Mouse (Mus musculus): ENCODE results near the gene Nkx2-2. TPM values are rescaled to one million over a fixed set of nuclear protein-coding genes. Genes with fewer than 3 reads are reported as not detected.
A peak's percentile ranks its signal among the peaks of the same experiment; 100 is the strongest.
"Not testable (repeated sequence)": the region's sequence is repeated elsewhere in the genome, so short reads cannot be mapped to it uniquely, and the experiment has no call there.

The Nkx2-2 gene
- total RNA-seq, 2 experiments from 2014 or later = not detected

- DNase-seq = peak in 1 of 2 experiments; percentile 9
- intact Hi-C loops (cut with DNase I) = loop anchor here (10.0 kb wide), 1 partner anchor 348 kb away; no protein-coding TSS in a partner anchor
These were observed 11.3 kb downstream of the Nkx2-2 start for GRCm38 (mm10) chr2:147182709-147183260.

- intact Hi-C loops (cut with DNase I) = loop anchor here (10.0 kb wide), 1 partner anchor 347 kb away; no protein-coding TSS in a partner anchor
- no peak for DNase-seq
These were observed 11.9 kb downstream of the Nkx2-2 start for GRCm38 (mm10) chr2:147181926-147182708.

- intact Hi-C loops (cut with DNase I) = loop anchor here (10.0 kb wide), 1 partner anchor 346 kb away; no protein-coding TSS in a partner anchor
- no peak for DNase-seq
These were observed 12.8 kb downstream of the Nkx2-2 start for GRCm38 (mm10) chr2:147181304-147181665.

- intact Hi-C loops (cut with DNase I) = loop anchor here (10.0 kb wide), 1 partner anchor 346 kb away; no protein-coding TSS in a partner anchor
- no peak for DNase-seq
These were observed 13.3 kb downstream of the Nkx2-2 start for GRCm38 (mm10) chr2:147180649-147181303.

- intact Hi-C loops (cut with DNase I) = loop anchor here (5.0 kb wide), 1 partner anchor 91 kb away; the partner anchor contains the start of gene Nkx2-4
- peak; percentile 63 to 80 for DNase-seq
These were observed 15.7 kb downstream of the Nkx2-2 start for GRCm38 (mm10) chr2:147178091-147179059.

- peak; percentile 82 to 91 for DNase-seq
- intact Hi-C loops (cut with DNase I) = loop anchor here (1.0 to 5.0 kb wide), 3 partner anchors 90 to 544 kb away; partner anchors contain the start of gene Nkx2-4
These were observed 16.4 kb downstream of the Nkx2-2 start for GRCm38 (mm10) chr2:147177672-147178071.

- intact Hi-C loops (cut with DNase I) = loop anchor here (5.0 kb wide), 1 partner anchor 88 kb away; the partner anchor contains the start of gene Nkx2-4
- DNase-seq = no peak
These were observed 18.7 kb downstream of the Nkx2-2 start for GRCm38 (mm10) chr2:147175296-147175695.

GRCm38 (mm10) chr2:147173751-147174150, 20.3 kb downstream of the Nkx2-2 start:
- intact Hi-C loops (cut with DNase I) = no loop called here
- DNase-seq = no peak

GRCm38 (mm10) chr2:147170538-147170937, 23.5 kb downstream of the Nkx2-2 start:
- intact Hi-C loops (cut with DNase I); DNase-seq: not testable (repeated sequence)

- intact Hi-C loops (cut with DNase I) = no loop called here
These were observed 28.2 kb downstream of the Nkx2-2 start for GRCm38 (mm10) chr2:147165863-147166262.

GRCm38 (mm10) chr2:147165376-147165775, 28.7 kb downstream of the Nkx2-2 start:
- no peak for DNase-seq
- intact Hi-C loops (cut with DNase I) = no loop called here

More at GRCm38 (mm10) chr2:147165863-147166262, 28.2 kb downstream of the Nkx2-2 start:
- DNase-seq = no peak

- no peak for DNase-seq
These were observed 41.5 kb downstream of the Nkx2-2 start for GRCm38 (mm10) chr2:147152543-147152942.

More at GRCm38 (mm10) chr2:147152543-147152942, 41.5 kb downstream of the Nkx2-2 start:
- intact Hi-C loops (cut with DNase I) = no loop called here

Other genes with a start within 250 kb of the Nkx2-2 start
- gene Xrn2, start 181.2 kb downstream of the Nkx2-2 start, total RNA-seq (2021) = 10 to 100 TPM; 36.8 to 38.3 TPM
- not detected for gene Nkx2-4, start 108.8 kb downstream of the Nkx2-2 start, total RNA-seq (2021)
- gene Pax1, start 167.7 kb upstream of the Nkx2-2 start, total RNA-seq (2021) = not detected

Data from heart, postnatal 10 days (tissue).